ENCODE assay signal across 16 mouse cellular contexts in genomic region chr11:88379635-88380034, GRCm38 (mm10).
DNase-seq lines count a peak whose midpoint lies in the region; ATAC-seq lines count a peak whose summit lies in the region.
"Had no signal": no experiment of that assay in that cellular context is flagged by ENCODE, and none has a peak within 500 bp of the region (broad histone marks: within the 10 kb centered on the region; RNA-seq: fewer than 3 reads in every experiment).

No protein-coding gene starts in this region.

- peaks cover 37% of the 10 kb centered on the region for H3K4me1 ChIP-seq in forebrain, embryonic 15.5 days
- H3K4me1 ChIP-seq in forebrain, embryonic 16.5 days (replicated peaks; ENCODE audit: control insufficient read depth, insufficient read depth, low read length) = peaks cover 39% of the 10 kb centered on the region
- H3K4me1 ChIP-seq in heart, embryonic 14.5 days (ENCODE audit: control insufficient read depth in 2 of 2, insufficient read depth in 2 of 2, low read length in 2 of 2) = peaks cover 48 to 60% of the 10 kb centered on the region in 2 experiments
- H3K4me1 ChIP-seq in midbrain, embryonic 13.5 days (replicated peaks) = peaks cover 74% of the 10 kb centered on the region
- H3K4me1 ChIP-seq: embryonic facial prominence, embryonic 12.5 days had no signal

- H3K27ac ChIP-seq in forebrain, embryonic 15.5 days (replicated peaks) = 0 out of 2 replicates have a peak overlapping the region, but pooled peaks have one; percentile 0
- H3K27ac ChIP-seq in forebrain, embryonic 16.5 days (ENCODE audit: low read length) = no peak overlapping the region
- peak overlapping the region; percentile 51 to 73 for H3K27ac ChIP-seq in heart, embryonic 14.5 days (replicated peaks in 1 of 2; ENCODE audit: control insufficient read depth in 1 of 2, insufficient read depth in 1 of 2, low read depth in 2 of 2, low read length in 2 of 2)
- peak overlapping the region; percentile 81 for H3K27ac ChIP-seq in midbrain, embryonic 13.5 days
- H3K27ac ChIP-seq: embryonic facial prominence, embryonic 12.5 days; macrophage had no signal

- no peak overlapping the region for H3K4me2 ChIP-seq in forebrain, embryonic 15.5 days (replicated peaks)
- no peak overlapping the region for H3K4me2 ChIP-seq in forebrain, embryonic 16.5 days (ENCODE audit: low read length)
- no peak overlapping the region for H3K4me2 ChIP-seq in heart, embryonic 14.5 days (ENCODE audit: low read length)
- H3K4me2 ChIP-seq in midbrain, embryonic 13.5 days (replicated peaks) = no peak overlapping the region
- H3K4me2 ChIP-seq: embryonic facial prominence, embryonic 12.5 days had no signal

- no peak overlapping the region for H3K4me3 ChIP-seq in forebrain, embryonic 15.5 days
- H3K4me3 ChIP-seq in forebrain, embryonic 16.5 days (replicated peaks; ENCODE audit: low read length) = no peak overlapping the region
- H3K4me3 ChIP-seq in heart, embryonic 14.5 days (ENCODE audit: control insufficient read depth in 1 of 2, insufficient read depth in 1 of 2, low read depth in 1 of 2, low read length in 2 of 2) = no peak overlapping the region
- no peak overlapping the region for H3K4me3 ChIP-seq in midbrain, embryonic 13.5 days (replicated peaks)
- H3K4me3 ChIP-seq: embryonic facial prominence, embryonic 12.5 days had no signal

- no peaks in the 10 kb centered on the region for H3K27me3 ChIP-seq in forebrain, embryonic 15.5 days
- no peaks in the 10 kb centered on the region for H3K27me3 ChIP-seq in forebrain, embryonic 16.5 days (replicated peaks; ENCODE audit: control insufficient read depth, insufficient read depth, low read length)
- no peaks in the 10 kb centered on the region for H3K27me3 ChIP-seq in heart, embryonic 14.5 days (ENCODE audit: control insufficient read depth, insufficient read depth, low read length)
- no peaks in the 10 kb centered on the region for H3K27me3 ChIP-seq in midbrain, embryonic 13.5 days
- H3K27me3 ChIP-seq: embryonic facial prominence, embryonic 12.5 days had no signal

- no peaks in the 10 kb centered on the region for H3K9me3 ChIP-seq in forebrain, embryonic 15.5 days
- H3K9me3 ChIP-seq in forebrain, embryonic 16.5 days (ENCODE audit: control insufficient read depth, low read length) = no peaks in the 10 kb centered on the region
- no peaks in the 10 kb centered on the region for H3K9me3 ChIP-seq in heart, embryonic 14.5 days (ENCODE audit: control insufficient read depth, low read length)
- H3K9me3 ChIP-seq in midbrain, embryonic 13.5 days = no peaks in the 10 kb centered on the region
- H3K9me3 ChIP-seq: embryonic facial prominence, embryonic 12.5 days had no signal

- no peaks in the 10 kb centered on the region for H3K36me3 ChIP-seq in forebrain, embryonic 15.5 days
- H3K36me3 ChIP-seq in forebrain, embryonic 16.5 days (ENCODE audit: control insufficient read depth, insufficient read depth) = no peaks in the 10 kb centered on the region; the same call in 1 of the 2 replicates
- peaks cover 18% of the 10 kb centered on the region; the same call in 1 of the 2 replicates for H3K36me3 ChIP-seq in heart, embryonic 14.5 days (ENCODE audit: control insufficient read depth, insufficient read depth, low read length)
- peaks cover 18% of the 10 kb centered on the region for H3K36me3 ChIP-seq in midbrain, embryonic 13.5 days

- H3K9ac ChIP-seq in forebrain, embryonic 15.5 days (replicated peaks) = no peak overlapping the region
- H3K9ac ChIP-seq in forebrain, embryonic 16.5 days (replicated peaks; ENCODE audit: low read depth, low read length) = no peak overlapping the region
- H3K9ac ChIP-seq in heart, embryonic 14.5 days (ENCODE audit: low read length) = peak overlapping the region; percentile 5; the same call in 1 of the 2 replicates
- no peak overlapping the region for H3K9ac ChIP-seq in midbrain, embryonic 13.5 days (replicated peaks)
- H3K9ac ChIP-seq: embryonic facial prominence, embryonic 12.5 days had no signal

- peak; percentile 65 to 79 for DNase-seq in heart, adult 18-20 months
- DNase-seq in gastrocnemius, postnatal 25 days = no peak
- DNase-seq: cerebellum, adult 11 months; cerebellum, postnatal 25 days; kidney, adult 18-20 months; kidney, postnatal 14 days; liver; lung, adult 2 months; thymus, postnatal 14 days had no signal

- no peak for ATAC-seq in forebrain, embryonic 15.5 days (replicated peaks)
- no peak for ATAC-seq in forebrain, embryonic 16.5 days
- peak; percentile 20; the same call in 1 of the 2 replicates for ATAC-seq in heart, embryonic 14.5 days (ENCODE audit: insufficient number of reproducible peaks, insufficient read depth, low FRiP score, low read depth)
- no peak for ATAC-seq in midbrain, embryonic 13.5 days
- ATAC-seq in frontal cortex, adult (ENCODE audit: low TSS enrichment) = no peak

- 57% methylated on average over 2 of the region's 2 CpGs for WGBS in forebrain, embryonic 15.5 days
- 67% methylated on average over 2 of the region's 2 CpGs for WGBS in forebrain, embryonic 16.5 days
- WGBS in heart, embryonic 14.5 days = 25% methylated on average over 2 of the region's 2 CpGs
- WGBS in midbrain, embryonic 13.5 days = 70% methylated on average over 2 of the region's 2 CpGs
